Mouse (Mus musculus) E14TG2a.4 (cell line): ENCODE data around the gene St6galnac3.

ENCODE experiments used
- H3K27me3 ChIP-seq: 2 replicates; pipeline ENCODE4 v1.6.1; 2014; ENCODE audit warnings: low read length, control low read depth; ENCODE audit not compliant: insufficient read depth
- H3K36me3 ChIP-seq: 2 replicates; pipeline ENCODE4 v1.6.1; 2014; ENCODE audit warnings: low read length, control low read depth; ENCODE audit not compliant: insufficient read depth
- H3K4me1 ChIP-seq: replicated peaks from 2 replicates; pipeline ENCODE4 v1.6.1; 2014; ENCODE audit warnings: low read depth, low read length, control low read depth
- H3K4me3 ChIP-seq: replicated peaks from 2 replicates; pipeline ENCODE4 v1.5.1; 2014; ENCODE audit warnings: mild to moderate bottlenecking, low read length
- H3K9me3 ChIP-seq: 2 replicates; pipeline ENCODE4 v1.6.1; 2014; ENCODE audit warnings: low read length, control low read depth
- CTCF ChIP-seq: conservative IDR thresholded peaks from 2 replicates; pipeline ENCODE4 v1.5.1; 2014; ENCODE audit warnings: low read length
- NANOG ChIP-seq: IDR thresholded peaks from 2 replicates; pipeline ENCODE4 v1.6.1; 2014; ENCODE audit warnings: borderline replicate concordance, low read length, mixed read lengths
- POU5F1 ChIP-seq: IDR thresholded peaks from 2 replicates; pipeline ENCODE4 v1.6.1; 2014; ENCODE audit warnings: low read length, borderline replicate concordance

St6galnac3 gene

GRCm38 (mm10) chr3:153272241-153272640 lies 452.7 kb downstream of the St6galnac3 start:
- Histone ChIP-seq H3K9me3 (no peaks in the 10 kb centered on the region), H3K4me3 (no peak overlapping the region), H3K27me3 (no peaks in the 10 kb centered on the region), H3K4me1 (peaks cover 21% of the 10 kb centered on the region), H3K36me3 (no peaks in the 10 kb centered on the region)
- TF ChIP-seq CTCF: no peak
- TF ChIP-seq NANOG: no peak
- TF ChIP-seq POU5F1: no peak

- TF ChIP-seq NANOG (no peak), CTCF (no peak), POU5F1 (no peak)
- no peaks in the 10 kb centered on the region for H3K27me3 ChIP-seq
- no peaks in the 10 kb centered on the region for H3K4me1 ChIP-seq
- no peak overlapping the region for H3K4me3 ChIP-seq
- H3K9me3 ChIP-seq: no peaks in the 10 kb centered on the region
- no peaks in the 10 kb centered on the region for H3K36me3 ChIP-seq
These were observed 457.6 kb downstream of the St6galnac3 start for GRCm38 (mm10) chr3:153267397-153267796.

GRCm38 (mm10) chr3:153261985-153262384 lies 463.0 kb downstream of the St6galnac3 start:
- peaks cover 16% of the 10 kb centered on the region for H3K4me1 ChIP-seq
- no peak for TF ChIP-seq POU5F1
- TF ChIP-seq NANOG: no peak
- no peak for TF ChIP-seq CTCF
- no peak overlapping the region for H3K4me3 ChIP-seq
- H3K36me3 ChIP-seq: no peaks in the 10 kb centered on the region
- H3K27me3 ChIP-seq: no peaks in the 10 kb centered on the region
- H3K9me3 ChIP-seq: no peaks in the 10 kb centered on the region

GRCm38 (mm10) chr3:153260225-153260933 lies 464.6 kb downstream of the St6galnac3 start:
- H3K9me3 ChIP-seq: no peaks in the 10 kb centered on the region
- H3K27me3 ChIP-seq: no peaks in the 10 kb centered on the region
- no peaks in the 10 kb centered on the region for H3K36me3 ChIP-seq
- no peak overlapping the region for H3K4me3 ChIP-seq
- TF ChIP-seq POU5F1 (no peak), CTCF (no peak), NANOG (no peak)
- peaks cover 21% of the 10 kb centered on the region for H3K4me1 ChIP-seq

GRCm38 (mm10) chr3:153255910-153256309 lies 469.1 kb downstream of the St6galnac3 start:
- no peaks in the 10 kb centered on the region for H3K9me3 ChIP-seq
- no peaks in the 10 kb centered on the region for H3K27me3 ChIP-seq
- TF ChIP-seq POU5F1 (no peak), CTCF (no peak), NANOG (no peak)
- peak overlapping the region; percentile 39 for H3K4me3 ChIP-seq
- no peaks in the 10 kb centered on the region for H3K36me3 ChIP-seq
- peaks cover 26% of the 10 kb centered on the region for H3K4me1 ChIP-seq

GRCm38 (mm10) chr3:153251653-153252052 lies 473.3 kb downstream of the St6galnac3 start:
- Histone ChIP-seq H3K4me1 (peaks cover 17% of the 10 kb centered on the region), H3K9me3 (no peaks in the 10 kb centered on the region), H3K36me3 (no peaks in the 10 kb centered on the region), H3K27me3 (no peaks in the 10 kb centered on the region), H3K4me3 (no peak overlapping the region)
- TF ChIP-seq CTCF (no peak), NANOG (no peak), POU5F1 (no peak)

GRCm38 (mm10) chr3:153250598-153251257 lies 474.2 kb downstream of the St6galnac3 start:
- Histone ChIP-seq H3K27me3 (no peaks in the 10 kb centered on the region), H3K9me3 (no peaks in the 10 kb centered on the region), H3K36me3 (no peaks in the 10 kb centered on the region), H3K4me3 (no peak overlapping the region), H3K4me1 (peaks cover 20% of the 10 kb centered on the region)
- TF ChIP-seq CTCF (peak; percentile 95), NANOG (no peak), POU5F1 (no peak)

GRCm38 (mm10) chr3:153248866-153249265 lies 476.1 kb downstream of the St6galnac3 start:
- TF ChIP-seq POU5F1: no peak
- TF ChIP-seq CTCF: no peak
- TF ChIP-seq NANOG: no peak
- Histone ChIP-seq H3K4me3 (no peak overlapping the region), H3K36me3 (no peaks in the 10 kb centered on the region), H3K9me3 (no peaks in the 10 kb centered on the region), H3K4me1 (peaks cover 18% of the 10 kb centered on the region), H3K27me3 (no peaks in the 10 kb centered on the region)

- TF ChIP-seq POU5F1 (no peak), CTCF (peak; percentile 58), NANOG (no peak)
- Histone ChIP-seq H3K36me3 (no peaks in the 10 kb centered on the region), H3K4me3 (no peak overlapping the region), H3K4me1 (peaks cover 18% of the 10 kb centered on the region), H3K27me3 (no peaks in the 10 kb centered on the region), H3K9me3 (no peaks in the 10 kb centered on the region)
These were observed 476.9 kb downstream of the St6galnac3 start for GRCm38 (mm10) chr3:153248029-153248428.
